Mouse (Mus musculus) brown adipose tissue, adult 24 weeks (tissue): Measurements from ENCODE around the gene Usp44. TPM values are rescaled to one million over a fixed set of nuclear protein-coding genes. Genes with fewer than 3 reads are reported as not detected.

Experiments used
- H3K27ac ChIP-seq: fragments of 200-500 bp; replicated peaks from 2 replicates; pipeline ENCODE4 v1.5.1; 2012; ENCODE audit warnings: low read depth, mild to moderate bottlenecking, low read length
- H3K4me1 ChIP-seq: fragments of 200-500 bp; 2 replicates; pipeline ENCODE4 v1.6.1; 2012; ENCODE audit warnings: low read length, mixed read lengths; ENCODE audit not compliant: control insufficient read depth, insufficient read depth, insufficient read length
- H3K4me3 ChIP-seq: fragments of 200-500 bp; 2 replicates; pipeline ENCODE4 v1.5.1; 2012; ENCODE audit warnings: low read depth, mild to moderate bottlenecking, low read length, moderate library complexity; ENCODE audit not compliant: insufficient read depth
- polyA plus RNA-seq: library from polyadenylated mRNA; stranded (reverse); fragments of >200 nt; gene quantifications from 2 replicates; pipeline ENCODE4 v1.2.4, GENCODE M21; 2012; ENCODE audit not compliant: missing spikeins, insufficient read depth, insufficient read length

The Usp44 gene
- polyA plus RNA-seq, 1 experiment: not detected

DNA sequence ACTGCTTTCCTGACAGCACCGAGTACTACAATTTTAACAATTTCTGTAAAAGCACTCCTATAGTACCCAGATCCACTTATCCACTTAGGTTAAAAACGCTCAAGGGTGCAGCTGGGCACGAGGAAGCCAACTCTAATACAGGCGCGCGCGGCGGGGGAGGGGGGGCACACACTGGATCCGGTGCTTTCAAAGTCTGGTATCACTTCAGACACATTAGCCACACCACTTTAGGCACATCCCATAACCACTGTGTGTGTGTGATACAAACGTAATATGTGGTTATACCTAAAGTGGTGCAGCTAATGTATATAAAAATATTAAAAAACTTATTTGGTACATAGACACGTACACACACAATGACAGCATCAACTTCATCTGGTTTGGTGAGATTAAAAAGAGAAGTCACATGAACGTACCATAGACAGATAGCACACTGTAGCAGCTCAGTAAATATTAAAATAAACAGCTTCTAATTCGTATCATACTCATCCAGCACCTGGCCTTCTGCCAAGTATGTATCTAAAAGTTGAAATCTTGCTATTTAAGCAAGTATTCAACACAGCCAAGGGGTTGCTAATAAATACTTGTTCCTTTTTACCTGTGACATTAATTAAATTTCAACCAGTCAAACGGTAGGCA lies 54.6 kb downstream of the Usp44 start:
- Histone ChIP-seq H3K27ac (no peak overlapping the region), H3K4me3 (no peak overlapping the region), H3K4me1 (peaks cover 9% of the 10 kb centered on the region)

DNA sequence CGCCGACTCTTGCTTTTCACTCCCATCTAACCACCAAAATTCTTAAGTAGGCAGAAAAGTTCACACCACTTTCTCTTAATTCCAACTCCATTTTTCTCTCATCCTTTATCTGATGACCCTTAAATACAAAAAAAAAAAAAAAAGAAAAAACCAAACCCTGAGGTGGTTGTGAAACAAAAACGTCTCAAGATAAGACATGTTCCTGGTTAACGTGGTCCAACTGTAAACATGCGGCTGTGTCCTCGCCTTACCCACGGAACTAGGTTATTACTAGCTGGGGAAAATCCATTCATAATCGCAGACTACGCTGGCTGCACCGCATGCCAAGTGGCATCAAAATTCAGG lies 57.2 kb downstream of the Usp44 start:
- no peak overlapping the region for H3K27ac ChIP-seq
- H3K4me3 ChIP-seq: peak overlapping the region; percentile 93
- H3K4me1 ChIP-seq: peaks cover 7% of the 10 kb centered on the region

DNA sequence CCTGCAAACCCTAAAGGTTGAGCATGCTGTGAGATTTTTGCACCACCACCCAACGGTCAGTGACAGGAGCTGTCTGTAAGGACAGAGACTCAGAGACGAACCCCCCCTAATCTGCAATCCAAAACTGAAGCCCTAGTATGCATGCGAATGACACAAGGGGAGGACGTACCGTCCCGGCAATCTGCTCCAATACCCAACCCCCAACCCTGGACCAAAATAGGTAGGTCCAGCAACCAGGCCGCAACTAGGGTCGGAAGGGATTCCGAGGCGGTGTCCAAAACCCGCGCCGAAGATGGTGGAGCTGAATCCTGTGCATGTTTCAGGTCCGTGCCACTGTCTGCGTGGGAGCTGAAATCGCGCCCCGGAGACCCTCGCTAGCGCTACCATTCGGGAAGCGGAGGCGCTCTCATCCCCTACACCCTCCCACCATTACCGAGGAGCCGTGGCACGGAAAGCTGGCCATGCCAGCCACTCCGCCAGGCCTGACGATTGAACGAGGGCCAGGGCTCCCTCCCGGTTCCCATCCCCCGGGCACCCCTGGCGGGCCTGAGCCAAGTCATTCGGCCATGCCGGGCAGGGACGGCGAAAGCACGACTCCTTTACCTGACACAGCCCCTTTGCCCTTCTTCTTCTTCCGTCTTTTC lies 57.7 kb downstream of the Usp44 start:
- Histone ChIP-seq H3K27ac (peak overlapping the region; percentile 87), H3K4me3 (peak overlapping the region; percentile 93), H3K4me1 (peaks cover 4% of the 10 kb centered on the region)

GRCm38 (mm10) chr10:93889579-93889950 lies 58.2 kb downstream of the Usp44 start:
- H3K4me1 ChIP-seq: peaks cover 3% of the 10 kb centered on the region; the same call in 1 of the 2 replicates
- H3K4me3 ChIP-seq: peak overlapping the region; percentile 93
- peak overlapping the region; percentile 87 for H3K27ac ChIP-seq

GRCm38 (mm10) chr10:93889976-93890375 lies 58.6 kb downstream of the Usp44 start:
- Histone ChIP-seq H3K4me1 (peaks cover 3% of the 10 kb centered on the region; the same call in 1 of the 2 replicates), H3K27ac (0 out of 2 replicates have a peak overlapping the region, but pooled peaks have one; percentile 7), H3K4me3 (peak overlapping the region; percentile 93)

- H3K4me3 ChIP-seq: no peak overlapping the region
- H3K4me1 ChIP-seq: peaks cover 3% of the 10 kb centered on the region; the same call in 1 of the 2 replicates
- H3K27ac ChIP-seq: no peak overlapping the region
Measured at GRCm38 (mm10) chr10:93890565-93890964, 59.2 kb downstream of the Usp44 start.

GRCm38 (mm10) chr10:93891031-93891430 lies 59.7 kb downstream of the Usp44 start:
- Histone ChIP-seq H3K4me3 (no peak overlapping the region; the same call in 1 of the 2 replicates), H3K27ac (no peak overlapping the region), H3K4me1 (peaks cover 3% of the 10 kb centered on the region; the same call in 1 of the 2 replicates)

- no peak overlapping the region for H3K4me3 ChIP-seq
- H3K4me1 ChIP-seq: peaks cover 3% of the 10 kb centered on the region; the same call in 1 of the 2 replicates
- no peak overlapping the region for H3K27ac ChIP-seq
Measured at GRCm38 (mm10) chr10:93892551-93892950, 61.2 kb downstream of the Usp44 start.

GRCm38 (mm10) chr10:93897043-93897646 lies 65.8 kb downstream of the Usp44 start, which contains the start of gene Metap2:
TSS of gene Metap2 (minus strand) at chr10:93897093.
- H3K4me3 ChIP-seq: no peak within 1 kb of the TSS
- no peaks in the 10 kb centered on the region for H3K4me1 ChIP-seq
- no peak within 1 kb of the TSS for H3K27ac ChIP-seq

- H3K27ac ChIP-seq: no peak overlapping the region
Measured at GRCm38 (mm10) chr10:93899303-93899702, 67.9 kb downstream of the Usp44 start.

DNA sequence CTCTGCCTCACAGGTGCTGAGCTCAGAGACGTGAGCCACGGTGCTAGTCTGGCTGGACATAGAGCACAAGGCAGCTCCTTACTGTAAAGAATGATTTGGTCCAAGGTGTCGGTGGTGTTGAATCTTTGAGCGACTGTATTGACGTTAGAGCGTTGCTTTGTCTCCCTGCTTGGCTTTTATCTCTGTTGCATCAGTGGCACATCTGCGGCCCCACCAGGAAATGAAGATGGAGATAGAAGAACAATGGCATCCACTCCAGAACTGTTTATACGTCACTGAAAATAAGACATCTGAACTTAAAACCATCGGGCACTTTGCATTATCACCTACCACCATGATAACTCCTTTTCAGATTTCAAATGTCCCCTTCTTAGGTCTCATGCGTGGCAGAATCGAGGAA lies 68.6 kb downstream of the Usp44 start:
- Histone ChIP-seq H3K4me3 (no peak overlapping the region), H3K4me1 (no peaks in the 10 kb centered on the region), H3K27ac (no peak overlapping the region)

More at GRCm38 (mm10) chr10:93899303-93899702, 67.9 kb downstream of the Usp44 start:
- no peak overlapping the region for H3K4me3 ChIP-seq
- no peaks in the 10 kb centered on the region for H3K4me1 ChIP-seq

DNA sequence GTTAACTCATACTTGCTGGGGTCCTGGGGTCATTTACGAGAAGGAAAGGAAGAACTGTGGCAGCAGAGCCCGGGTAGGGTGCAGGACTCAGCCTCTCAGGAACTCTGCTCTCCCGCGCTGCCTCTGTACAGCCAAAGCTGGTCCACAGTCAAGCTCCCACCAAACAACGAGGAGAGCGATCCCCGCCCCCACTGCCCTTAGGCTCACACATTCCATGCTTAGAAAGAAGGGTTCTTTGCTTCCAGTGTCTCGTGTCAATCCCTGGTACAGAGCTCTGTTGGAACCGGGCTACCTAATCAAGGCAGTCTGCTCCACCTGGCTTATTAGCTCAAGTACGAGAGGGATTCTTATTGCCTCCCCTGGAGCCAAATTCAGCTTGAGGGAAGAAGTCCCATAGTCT lies 76.0 kb downstream of the Usp44 start:
- Histone ChIP-seq H3K27ac (no peak overlapping the region), H3K4me3 (no peak overlapping the region), H3K4me1 (no peaks in the 10 kb centered on the region)

Other genes starting within 250 kb of the Usp44 start
- 14.5 and 26.0 TPM in 2 replicates for gene Snrpf, start 241.8 kb upstream of the Usp44 start, polyA plus RNA-seq
- gene Ntn4, start 190.9 kb upstream of the Usp44 start, polyA plus RNA-seq: 4.5 and 6.3 TPM in 2 replicates
- gene Metap2, start 65.5 kb downstream of the Usp44 start, polyA plus RNA-seq: 137 TPM in 2 replicates
- gene Vezt, start 204.3 kb downstream of the Usp44 start, polyA plus RNA-seq: 8.2 and 11.4 TPM in 2 replicates
- 0.92 and 1.5 TPM in 2 replicates for gene Fgd6, start 204.4 kb downstream of the Usp44 start, polyA plus RNA-seq